Mouse (Mus musculus) CD4-positive, CD25-positive, alpha-beta regulatory T cell, adult 2 months (primary cell): ENCODE data around the gene Wfdc8.
A peak's percentile ranks its signal among the peaks of the same experiment; 100 is the strongest.
"Not testable (repeated sequence)": the region's sequence is repeated elsewhere in the genome, so short reads cannot be mapped to it uniquely, and the experiment has no call there.

Experiments used
- DNase-seq: peaks from one replicate; pipeline ENCODE4 v3.0.0-alpha.2; 2012; ENCODE audit warnings: low read depth, low spot score

Wfdc8 gene

GRCm38 (mm10) chr2:164613471-164613870 lies at the start of gene Wfdc8, which contains the start of gene Wfdc6b:
TSS of gene Wfdc8 (minus strand) at chr2:164613626.
TSS of gene Wfdc6b (plus strand) at chr2:164613522.
- DNase-seq, result not testable (repeated sequence)

GRCm38 (mm10) chr2:164656483-164656882 lies 43.1 kb upstream of the Wfdc8 start, which contains the start of gene Wfdc9:
TSS of gene Wfdc9 (minus strand) at chr2:164656583.
- DNase-seq, result no peak

GRCm38 (mm10) chr2:164655858-164656257 lies 42.4 kb upstream of the Wfdc8 start, which contains the start of gene Wfdc10:
TSS of gene Wfdc10 (plus strand) at chr2:164656046.
- DNase-seq, result peak; percentile 45

GRCm38 (mm10) chr2:164641881-164642673 lies 28.7 kb upstream of the Wfdc8 start:
- DNase-seq, result no peak

- no peak for DNase-seq
Measured at GRCm38 (mm10) chr2:164641129-164641528, 27.7 kb upstream of the Wfdc8 start.

- DNase-seq, result no peak
Measured at GRCm38 (mm10) chr2:164638696-164639095, 25.3 kb upstream of the Wfdc8 start, which contains the start of gene Wfdc16. TSS of gene Wfdc16 (minus strand) at chr2:164638796.

- DNase-seq, result peak; percentile 17
Measured at GRCm38 (mm10) chr2:164635266-164635665, 21.8 kb upstream of the Wfdc8 start.

GRCm38 (mm10) chr2:164621775-164622174 lies 8.3 kb upstream of the Wfdc8 start:
- no peak for DNase-seq

- no peak for DNase-seq
Measured at GRCm38 (mm10) chr2:164619050-164619449, 5.6 kb upstream of the Wfdc8 start.

- DNase-seq, result no peak
Measured at GRCm38 (mm10) chr2:164615386-164615785, 2.0 kb upstream of the Wfdc8 start.

GRCm38 (mm10) chr2:164608781-164609180 lies 4.6 kb downstream of the Wfdc8 start:
- no peak for DNase-seq

- DNase-seq, result no peak
Measured at GRCm38 (mm10) chr2:164604411-164604810, 9.0 kb downstream of the Wfdc8 start.

- no peak for DNase-seq
Measured at GRCm38 (mm10) chr2:164603482-164603881, 9.9 kb downstream of the Wfdc8 start.

- peak; percentile 15 for DNase-seq
Measured at GRCm38 (mm10) chr2:164600179-164600578, 13.2 kb downstream of the Wfdc8 start.

GRCm38 (mm10) chr2:164593494-164593893 lies 19.9 kb downstream of the Wfdc8 start, which contains the start of gene Eppin:
TSS of gene Eppin (minus strand) at chr2:164593594.
- no peak for DNase-seq

GRCm38 (mm10) chr2:164592014-164592413 lies 21.4 kb downstream of the Wfdc8 start:
- DNase-seq, result peak; percentile 21

GRCm38 (mm10) chr2:164585025-164585725 lies 28.3 kb downstream of the Wfdc8 start, which contains the start of gene Wfdc6a:
TSS of gene Wfdc6a (minus strand) at chr2:164585447.
- not testable (repeated sequence) for DNase-seq

- not testable (repeated sequence) for DNase-seq
Measured at GRCm38 (mm10) chr2:164573359-164573758, 40.1 kb downstream of the Wfdc8 start, which contains the start of gene Spint3. TSS of gene Spint3 (minus strand) at chr2:164573459.

GRCm38 (mm10) chr2:164567460-164567859 lies 46.0 kb downstream of the Wfdc8 start:
- no peak for DNase-seq

- DNase-seq, result peak; percentile 25
Measured at GRCm38 (mm10) chr2:164566997-164567396, 46.4 kb downstream of the Wfdc8 start.

- DNase-seq, result no peak
Measured at GRCm38 (mm10) chr2:164564346-164564745, 49.1 kb downstream of the Wfdc8 start.
